Mouse (Mus musculus): Measurements from ENCODE around the gene Mlycd.

- TF ChIP-seq POLR2A (IDR thresholded peaks at IDR 0.05; ENCODE audit: borderline replicate concordance, control insufficient read depth, low read depth, low read length) (no peak), CTCF (IDR thresholded peaks at IDR 0.05; ENCODE audit: control insufficient read depth, insufficient read depth, low read length) (no peak)
These were observed 52.5 kb downstream of the Mlycd start for GRCm38 (mm10) chr8:119446990-119447780.
